ENCODE assay signal across 9 mouse cellular contexts in genomic region chr12:85638541-85639325, GRCm38 (mm10). TPM values are rescaled to one million over a fixed set of nuclear protein-coding genes. Genes with fewer than 3 reads are reported as not detected.
DNase-seq lines count a peak whose midpoint lies in the region; ATAC-seq lines count a peak whose summit lies in the region.
"Had no signal": no experiment of that assay in that cellular context is flagged by ENCODE, and none has a peak within 500 bp of the region (broad histone marks: within the 10 kb centered on the region; RNA-seq: fewer than 3 reads in every experiment).

No protein-coding gene starts in this region.

- WGBS in hindbrain, embryonic 13.5 days = 78% methylated on average over 20 of the region's 20 CpGs
- WGBS in hindbrain, embryonic 12.5 days = 77% methylated on average over 20 of the region's 20 CpGs

- peak overlapping the region; percentile 53 for H3K27ac ChIP-seq in hindbrain, embryonic 13.5 days
- H3K27ac ChIP-seq in hindbrain, embryonic 12.5 days = no peak overlapping the region

- H3K9me3 ChIP-seq in hindbrain, embryonic 13.5 days = no peaks in the 10 kb centered on the region
- H3K9me3 ChIP-seq in hindbrain, embryonic 12.5 days (replicated peaks) = no peaks in the 10 kb centered on the region

- H3K27me3 ChIP-seq in hindbrain, embryonic 13.5 days = no peaks in the 10 kb centered on the region
- H3K27me3 ChIP-seq in hindbrain, embryonic 12.5 days = no peaks in the 10 kb centered on the region

- H3K4me3 ChIP-seq in hindbrain, embryonic 13.5 days = no peak overlapping the region
- no peak overlapping the region for H3K4me3 ChIP-seq in hindbrain, embryonic 12.5 days

- peak; percentile 53 for DNase-seq in CD4-positive helper T cell, adult 2 months (ENCODE audit: low read depth, low spot score)
- DNase-seq in ES-CJ7 (ENCODE audit: low read depth, low spot score) = peak; percentile 42
- DNase-seq in naive thymus-derived CD4-positive, alpha-beta T cell, adult 2 months (ENCODE audit: low read depth) = peak; percentile 55
- DNase-seq in ovary, postnatal 10 days (ENCODE audit: low spot score) = no peak
- no peak for DNase-seq in heart, postnatal 36 days
- no peak for DNase-seq in kidney, postnatal 25 days
- DNase-seq: retina, postnatal 1 day had no signal

- no peak for ATAC-seq in hindbrain, embryonic 13.5 days (ENCODE audit: low FRiP score)
- no peak for ATAC-seq in hindbrain, embryonic 12.5 days (ENCODE audit: low FRiP score)

- peaks cover 26% of the 10 kb centered on the region for H3K36me3 ChIP-seq in hindbrain, embryonic 13.5 days
- H3K36me3 ChIP-seq in hindbrain, embryonic 12.5 days = peaks cover 9% of the 10 kb centered on the region

- H3K4me2 ChIP-seq in hindbrain, embryonic 13.5 days = no peak overlapping the region
- H3K4me2 ChIP-seq in hindbrain, embryonic 12.5 days (replicated peaks) = no peak overlapping the region

- no peak overlapping the region for H3K9ac ChIP-seq in hindbrain, embryonic 13.5 days
- H3K9ac ChIP-seq in hindbrain, embryonic 12.5 days = no peak overlapping the region

- intact Hi-C loops in heart, postnatal 36 days (cut with DNase I) = no loop called here

- H3K4me1 ChIP-seq in hindbrain, embryonic 13.5 days (replicated peaks) = peaks cover 24% of the 10 kb centered on the region
- H3K4me1 ChIP-seq in hindbrain, embryonic 12.5 days = peaks cover 5% of the 10 kb centered on the region; the same call in 1 of the 2 replicates

RNA-seq across cellular contexts. Expression of gene Jdp2, which starts 39.9 kb away (rescaled TPM):
- 0.32 and 0.42 TPM in 2 replicates for polyA plus RNA-seq in hindbrain, embryonic 13.5 days (2015; fragmentation: Nextera tagmentation; extraction: Ambion mirVana)
- polyA plus RNA-seq in hindbrain, embryonic 12.5 days (2016; fragmentation: Nextera tagmentation; extraction: Ambion mirVana) = 0.90 and 1.1 TPM in 2 replicates
- 1 to 10 TPM; 8.7 to 9.0 TPM for total RNA-seq in heart, postnatal 36 days (2021)

RNA-seq across cellular contexts. Expression of gene Batf, which starts 47.7 kb away (rescaled TPM):
- 1.5 and 1.7 TPM in 2 replicates for polyA plus RNA-seq in hindbrain, embryonic 13.5 days (2015; fragmentation: Nextera tagmentation; extraction: Ambion mirVana)
- polyA plus RNA-seq in hindbrain, embryonic 12.5 days (2016; fragmentation: Nextera tagmentation; extraction: Ambion mirVana) = 2.3 and 2.6 TPM in 2 replicates
- total RNA-seq in heart, postnatal 36 days (2021) = 1 to 10 TPM in 1 of 2 experiments, under 1 TPM in 1; 0.64 to 1.2 TPM

Comparison
In these comparisons a context has a peak if more than half of its experiments do, and no peak if none do; other contexts are left out.
1. DNase-seq: peak in CD4-positive helper T cell, adult 2 months (single experiment), ES-CJ7 (single experiment) and naive thymus-derived CD4-positive, alpha-beta T cell, adult 2 months (single experiment); none in ovary, postnatal 10 days (single experiment), heart, postnatal 36 days (0 of 2) and kidney, postnatal 25 days (0 of 2).